Mouse (Mus musculus) G1E (cell line): ENCODE results near the gene Ak2. TPM values are rescaled to one million over a fixed set of nuclear protein-coding genes. Genes with fewer than 3 reads are reported as not detected.

Experiments used
- ATAC-seq: 2 replicates; pipeline ENCODE4 v1.8.0; 2016; ENCODE audit warnings: mild to moderate bottlenecking; ENCODE audit not compliant: insufficient number of reproducible peaks, poor library complexity, low FRiP score, severe bottlenecking; ENCODE audit errors: extremely low read depth
- DNase-seq: peaks from one replicate; pipeline ENCODE4 v3.0.0; 2012; ENCODE audit warnings: low spot score
- H3K27me3 ChIP-seq: 2 replicates; pipeline ENCODE4 v1.6.1; 2012; ENCODE audit warnings: mild to moderate bottlenecking, low read length, inconsistent platforms; ENCODE audit not compliant: insufficient read depth
- H3K36me3 ChIP-seq: replicated peaks from 2 replicates; pipeline ENCODE3; 2012; ENCODE audit warnings: mild to moderate bottlenecking, inconsistent platforms
- H3K4me1 ChIP-seq: 2 replicates; pipeline ENCODE4 v1.6.1; 2012; ENCODE audit warnings: low read depth, low read length, inconsistent platforms, mixed read lengths; ENCODE audit not compliant: insufficient read depth
- H3K4me3 ChIP-seq: 2 replicates; pipeline ENCODE4 v1.5.1; 2012; ENCODE audit warnings: low read depth, mild to moderate bottlenecking, inconsistent platforms, low read length, moderate library complexity, mixed read lengths
- H3K9me3 ChIP-seq: replicated peaks from 2 replicates; pipeline ENCODE4 v1.6.1; 2012; ENCODE audit warnings: inconsistent platforms
- CTCF ChIP-seq: IDR thresholded peaks from 2 replicates; pipeline ENCODE4 v1.5.1; 2012; ENCODE audit warnings: low read depth, low read length, inconsistent platforms, mixed read lengths
- GATA1 ChIP-seq: IDR thresholded peaks from 2 replicates; pipeline ENCODE4 v1.6.1; 2012; ENCODE audit warnings: borderline replicate concordance, low read length, inconsistent platforms, mixed read lengths
- GATA2 ChIP-seq: IDR thresholded peaks from 2 replicates; pipeline ENCODE4 v1.6.1; 2012; ENCODE audit warnings: low read depth, low read length, inconsistent platforms, borderline replicate concordance
- POLR2AphosphoS5 ChIP-seq: IDR thresholded peaks from 2 replicates; pipeline ENCODE4 v1.6.1; 2012; ENCODE audit warnings: low read depth, low read length, inconsistent platforms; ENCODE audit not compliant: insufficient replicate concordance
- TAL1 ChIP-seq: conservative IDR thresholded peaks from 2 replicates; pipeline ENCODE4 v1.6.1; 2012; ENCODE audit warnings: low read depth, low read length, inconsistent platforms, mixed read lengths
- polyA plus RNA-seq: library from polyadenylated mRNA; stranded (reverse); fragments of >175 nt; gene quantifications from 2 replicates; pipeline ENCODE4 v1.2.3, GENCODE M21; 2012
- total RNA-seq, 2 experiments: library from RNA; stranded (forward) in 1 of 2; stranded (reverse) in 1 of 2; fragments of 200-1000 nt in 1 of 2; fragments of >200 nt in 1 of 2; fragmentation: Nextera tagmentation in 1 of 2; gene quantifications; 2 replicates each; pipeline ENCODE4 v1.2.3; 2014 to 2017

Gene Ak2
- total and polyA plus RNA-seq, 3 experiments, result 103 to 209 (median 196) TPM

GRCm38 (mm10) chr4:128950461-128950860 lies 41.3 kb upstream of the Ak2 start:
- Histone ChIP-seq H3K4me1 (peaks cover 16% of the 10 kb centered on the region), H3K4me3 (no peak overlapping the region), H3K27me3 (peaks cover 16% of the 10 kb centered on the region), H3K9me3 (no peaks in the 10 kb centered on the region), H3K36me3 (no peaks in the 10 kb centered on the region)
- TF ChIP-seq CTCF (no peak), TAL1 (no peak), GATA2 (no peak), POLR2AphosphoS5 (no peak), GATA1 (no peak)
- DNase-seq (no peak), ATAC-seq (no peak)

DNA sequence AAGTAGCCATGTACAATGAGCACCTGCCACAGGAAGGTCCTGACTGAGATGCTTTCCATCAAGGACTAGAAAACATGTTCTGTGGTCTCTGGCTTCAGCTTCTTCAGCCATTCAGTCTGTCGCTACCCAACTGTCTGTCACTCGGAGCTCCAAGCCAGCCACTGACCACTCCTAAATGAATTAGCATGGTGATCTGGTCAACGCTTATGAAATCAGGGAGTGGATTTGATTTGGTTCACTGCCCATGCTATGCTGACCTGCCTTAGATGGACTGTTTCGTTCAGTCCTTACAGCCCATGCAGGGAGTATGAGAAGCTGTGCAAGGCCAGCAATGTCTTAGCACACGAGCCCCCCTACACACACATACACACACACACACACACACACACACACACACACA lies 37.9 kb upstream of the Ak2 start:
- no peak overlapping the region for H3K4me3 ChIP-seq
- H3K36me3 ChIP-seq, result no peaks in the 10 kb centered on the region
- DNase-seq, result no peak
- H3K4me1 ChIP-seq, result peaks cover 9% of the 10 kb centered on the region
- peaks cover 23% of the 10 kb centered on the region for H3K27me3 ChIP-seq
- no peak for ATAC-seq
- H3K9me3 ChIP-seq, result no peaks in the 10 kb centered on the region
- no peak for TF ChIP-seq TAL1
- no peak for TF ChIP-seq CTCF
- TF ChIP-seq GATA2, result no peak
- TF ChIP-seq POLR2AphosphoS5, result no peak
- no peak for TF ChIP-seq GATA1

GRCm38 (mm10) chr4:128957155-128957911 lies 34.4 kb upstream of the Ak2 start:
- DNase-seq (peak; percentile 44), ATAC-seq (no peak)
- H3K9me3 ChIP-seq, result no peaks in the 10 kb centered on the region
- H3K4me3 ChIP-seq, result no peak overlapping the region
- TF ChIP-seq CTCF (peak; percentile 20; the same call in 1 of the 2 replicates), GATA1 (no peak)
- H3K4me1 ChIP-seq, result peaks cover 3% of the 10 kb centered on the region; the same call in 1 of the 2 replicates
- no peaks in the 10 kb centered on the region for H3K36me3 ChIP-seq
- H3K27me3 ChIP-seq, result peaks cover 33% of the 10 kb centered on the region

GRCm38 (mm10) chr4:128958156-128958555 lies 33.6 kb upstream of the Ak2 start:
- ATAC-seq, result no peak
- TF ChIP-seq CTCF (no peak), POLR2AphosphoS5 (no peak), TAL1 (no peak), GATA1 (no peak), GATA2 (no peak)
- H3K4me1 ChIP-seq, result peaks cover 3% of the 10 kb centered on the region; the same call in 1 of the 2 replicates

DNA sequence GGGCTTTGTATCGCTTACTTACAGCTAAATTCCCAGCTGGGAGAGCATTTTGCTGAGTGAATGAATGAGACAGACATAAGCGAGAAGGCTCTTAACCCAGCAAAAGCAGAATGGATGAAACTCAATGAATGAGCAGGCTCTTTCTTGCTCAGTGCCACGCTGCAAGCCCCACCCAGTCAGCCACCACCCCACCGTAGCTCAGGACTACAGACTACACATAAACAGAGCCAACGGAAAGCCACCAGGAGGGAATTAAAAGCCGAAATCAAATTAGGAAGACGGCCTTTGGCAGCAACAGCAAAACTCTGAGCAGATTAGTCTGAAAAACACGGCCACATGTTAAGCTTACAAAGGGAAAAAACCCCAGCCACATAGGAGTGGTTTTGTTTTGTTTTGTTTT lies 32.9 kb upstream of the Ak2 start:
- Histone ChIP-seq H3K4me3 (no peak overlapping the region), H3K9me3 (no peaks in the 10 kb centered on the region), H3K4me1 (peaks cover 3% of the 10 kb centered on the region; the same call in 1 of the 2 replicates), H3K27me3 (peaks cover 39% of the 10 kb centered on the region), H3K36me3 (no peaks in the 10 kb centered on the region)
- DNase-seq (no peak), ATAC-seq (no peak)
- TF ChIP-seq GATA2, result no peak
- no peak for TF ChIP-seq CTCF
- TF ChIP-seq GATA1, result no peak
- TF ChIP-seq POLR2AphosphoS5, result no peak
- TF ChIP-seq TAL1, result no peak

More at GRCm38 (mm10) chr4:128958156-128958555, 33.6 kb upstream of the Ak2 start:
- H3K4me3 ChIP-seq, result no peak overlapping the region
- no peaks in the 10 kb centered on the region for H3K9me3 ChIP-seq
- H3K27me3 ChIP-seq, result peaks cover 39% of the 10 kb centered on the region
- H3K36me3 ChIP-seq, result no peaks in the 10 kb centered on the region
- DNase-seq, result no peak

DNA sequence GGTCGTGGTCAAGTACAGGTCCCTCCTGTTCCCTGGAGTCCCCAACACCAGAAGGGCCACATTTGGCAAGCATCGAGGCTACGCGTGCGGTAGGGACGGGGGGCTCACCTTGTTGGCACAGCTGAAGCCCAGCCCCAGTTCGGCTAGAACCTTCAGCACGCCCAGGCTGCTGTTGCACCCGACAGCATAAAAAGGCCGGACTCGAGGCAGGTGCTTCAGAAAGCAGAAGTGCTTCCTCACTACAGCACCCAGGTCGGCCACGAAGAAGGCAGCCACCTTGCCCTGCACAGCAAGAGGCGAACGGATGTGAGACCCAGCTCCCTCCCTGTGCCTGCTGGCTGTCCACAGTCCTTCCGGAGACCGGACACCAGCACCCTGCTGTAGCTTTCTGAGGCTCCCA lies 32.1 kb upstream of the Ak2 start:
- Histone ChIP-seq H3K4me1 (peaks cover 3% of the 10 kb centered on the region; the same call in 1 of the 2 replicates), H3K4me3 (no peak overlapping the region), H3K36me3 (no peaks in the 10 kb centered on the region), H3K9me3 (no peaks in the 10 kb centered on the region), H3K27me3 (peaks cover 41% of the 10 kb centered on the region)
- DNase-seq, result no peak
- no peak for ATAC-seq
- TF ChIP-seq GATA2, result no peak
- no peak for TF ChIP-seq CTCF
- TF ChIP-seq TAL1, result no peak
- no peak for TF ChIP-seq GATA1
- no peak for TF ChIP-seq POLR2AphosphoS5
